Mouse (Mus musculus): ENCODE data around the gene Ttll9. TPM values are rescaled to one million over a fixed set of nuclear protein-coding genes. Genes with fewer than 3 reads are reported as not detected.

Ttll9 gene
- polyA plus RNA-seq, 1 experiment from 2014 or later: 1.1 TPM

GRCm38 (mm10) chr2:153036690-153037089, 74.4 kb downstream of the Ttll9 start:
- H3K4me2 ChIP-seq: no peak overlapping the region
- no peak for ATAC-seq (ENCODE audit: borderline replicate concordance, extremely low read depth, low FRiP score, low TSS enrichment)
- H3K4me1 ChIP-seq: peaks cover 4% of the 10 kb centered on the region
- H3K9ac ChIP-seq: no peak overlapping the region
- no peaks in the 10 kb centered on the region for H3K36me3 ChIP-seq
- peaks cover 31% of the 10 kb centered on the region for H3K27me3 ChIP-seq
- no peaks in the 10 kb centered on the region for H3K9me3 ChIP-seq
- H3K27ac ChIP-seq: no peak overlapping the region
- 25% methylated on average over 2 of the region's 2 CpGs for WGBS
- H3K4me3 ChIP-seq: no peak overlapping the region

GRCm38 (mm10) chr2:153043886-153044285, 81.6 kb downstream of the Ttll9 start:
- Histone ChIP-seq H3K36me3 (no peaks in the 10 kb centered on the region), H3K27ac (no peak overlapping the region), H3K4me1 (no peaks in the 10 kb centered on the region), H3K9ac (no peak overlapping the region), H3K9me3 (no peaks in the 10 kb centered on the region), H3K4me2 (no peak overlapping the region), H3K4me3 (no peak overlapping the region), H3K27me3 (no peaks in the 10 kb centered on the region; the same call in 1 of the 2 replicates)
- WGBS: 34% methylated on average over 3 of the region's 3 CpGs
- ATAC-seq (ENCODE audit: borderline replicate concordance, extremely low read depth, low FRiP score, low TSS enrichment): no peak

GRCm38 (mm10) chr2:153045884-153046299, 83.6 kb downstream of the Ttll9 start:
- H3K4me1 ChIP-seq: peaks cover 9% of the 10 kb centered on the region
- no peaks in the 10 kb centered on the region for H3K9me3 ChIP-seq
- no peaks in the 10 kb centered on the region for H3K36me3 ChIP-seq
- 24% methylated on average over 8 of the region's 8 CpGs for WGBS
- no peak overlapping the region for H3K4me2 ChIP-seq
- no peak overlapping the region for H3K27ac ChIP-seq
- no peak for ATAC-seq (ENCODE audit: borderline replicate concordance, extremely low read depth, low FRiP score, low TSS enrichment)
- no peak overlapping the region for H3K4me3 ChIP-seq
- H3K27me3 ChIP-seq: no peaks in the 10 kb centered on the region; the same call in 1 of the 2 replicates
- H3K9ac ChIP-seq: no peak overlapping the region

- ATAC-seq (ENCODE audit: borderline replicate concordance, extremely low read depth, low FRiP score, low TSS enrichment): no peak; the same call in 1 of the 2 replicates
- 32% methylated on average over 17 of the region's 17 CpGs for WGBS
- peaks cover 9% of the 10 kb centered on the region for H3K4me1 ChIP-seq
- H3K9ac ChIP-seq: no peak overlapping the region
- H3K9me3 ChIP-seq: no peaks in the 10 kb centered on the region
- H3K4me2 ChIP-seq: no peak overlapping the region
- peaks cover 21% of the 10 kb centered on the region for H3K27me3 ChIP-seq
- H3K27ac ChIP-seq: no peak overlapping the region
- H3K4me3 ChIP-seq: no peak overlapping the region
- no peaks in the 10 kb centered on the region for H3K36me3 ChIP-seq
Measured at GRCm38 (mm10) chr2:153047828-153048465, 85.7 kb downstream of the Ttll9 start.

GRCm38 (mm10) chr2:153049288-153049996, 87.2 kb downstream of the Ttll9 start:
- H3K4me1 ChIP-seq: peaks cover 9% of the 10 kb centered on the region
- no peak overlapping the region for H3K27ac ChIP-seq
- whole genome bisulfite sequencing: 27% methylated on average over 9 of the region's 9 CpGs
- peaks cover 34% of the 10 kb centered on the region for H3K27me3 ChIP-seq
- H3K4me3 ChIP-seq: no peak overlapping the region
- H3K9me3 ChIP-seq: no peaks in the 10 kb centered on the region
- H3K9ac ChIP-seq: no peak overlapping the region
- ATAC-seq (ENCODE audit: borderline replicate concordance, extremely low read depth, low FRiP score, low TSS enrichment): no peak
- H3K4me2 ChIP-seq: no peak overlapping the region
- no peaks in the 10 kb centered on the region for H3K36me3 ChIP-seq

- ATAC-seq (ENCODE audit: borderline replicate concordance, extremely low read depth, low FRiP score, low TSS enrichment): no peak
- Histone ChIP-seq H3K36me3 (no peaks in the 10 kb centered on the region), H3K4me2 (no peak overlapping the region), H3K4me1 (peaks cover 9% of the 10 kb centered on the region), H3K27me3 (peaks cover 36% of the 10 kb centered on the region), H3K27ac (no peak overlapping the region), H3K4me3 (no peak overlapping the region), H3K9me3 (no peaks in the 10 kb centered on the region), H3K9ac (no peak overlapping the region)
- 64% methylated on average over 4 of the region's 4 CpGs for WGBS
Measured at GRCm38 (mm10) chr2:153049997-153050358, 87.7 kb downstream of the Ttll9 start.

- Histone ChIP-seq H3K27ac (no peak overlapping the region), H3K4me3 (no peak overlapping the region), H3K4me2 (no peak overlapping the region), H3K9me3 (no peaks in the 10 kb centered on the region), H3K36me3 (no peaks in the 10 kb centered on the region), H3K9ac (no peak overlapping the region), H3K27me3 (peaks cover 36% of the 10 kb centered on the region), H3K4me1 (peaks cover 9% of the 10 kb centered on the region)
- ATAC-seq (ENCODE audit: borderline replicate concordance, extremely low read depth, low FRiP score, low TSS enrichment): no peak
- 70% methylated on average over 6 of the region's 6 CpGs for WGBS
Measured at GRCm38 (mm10) chr2:153051095-153051494, 88.8 kb downstream of the Ttll9 start.

- no peaks in the 10 kb centered on the region for H3K9me3 ChIP-seq
- H3K27ac ChIP-seq: no peak overlapping the region
- no peak for ATAC-seq (ENCODE audit: borderline replicate concordance, extremely low read depth, low FRiP score, low TSS enrichment)
- H3K4me2 ChIP-seq: no peak overlapping the region
- no peak overlapping the region for H3K4me3 ChIP-seq
- 70% methylated on average over 9 of the region's 9 CpGs for WGBS
- no peaks in the 10 kb centered on the region for H3K36me3 ChIP-seq
- H3K9ac ChIP-seq: no peak overlapping the region
- peaks cover 9% of the 10 kb centered on the region for H3K4me1 ChIP-seq
- H3K27me3 ChIP-seq: peaks cover 36% of the 10 kb centered on the region
Measured at GRCm38 (mm10) chr2:153051537-153051936, 89.3 kb downstream of the Ttll9 start.

GRCm38 (mm10) chr2:153052700-153053351, 90.5 kb downstream of the Ttll9 start:
- H3K27me3 ChIP-seq: peaks cover 36% of the 10 kb centered on the region
- no peaks in the 10 kb centered on the region for H3K9me3 ChIP-seq
- no peak for ATAC-seq (ENCODE audit: borderline replicate concordance, extremely low read depth, low FRiP score, low TSS enrichment)
- H3K27ac ChIP-seq: no peak overlapping the region
- H3K36me3 ChIP-seq: no peaks in the 10 kb centered on the region
- H3K4me2 ChIP-seq: no peak overlapping the region
- no peak overlapping the region for H3K9ac ChIP-seq
- no peak overlapping the region for H3K4me3 ChIP-seq
- peaks cover 9% of the 10 kb centered on the region for H3K4me1 ChIP-seq
- 9% methylated on average over 30 of the region's 30 CpGs for WGBS

GRCm38 (mm10) chr2:153053896-153054295, 91.6 kb downstream of the Ttll9 start:
- no peaks in the 10 kb centered on the region for H3K36me3 ChIP-seq
- H3K9ac ChIP-seq: no peak overlapping the region
- no peak overlapping the region for H3K4me2 ChIP-seq
- no peak overlapping the region for H3K4me3 ChIP-seq
- peaks cover 36% of the 10 kb centered on the region for H3K27me3 ChIP-seq
- ATAC-seq (ENCODE audit: borderline replicate concordance, extremely low read depth, low FRiP score, low TSS enrichment): no peak
- WGBS: 78% methylated on average over 8 of the region's 8 CpGs
- H3K4me1 ChIP-seq: peaks cover 9% of the 10 kb centered on the region
- H3K9me3 ChIP-seq: no peaks in the 10 kb centered on the region
- no peak overlapping the region for H3K27ac ChIP-seq

- peaks cover 36% of the 10 kb centered on the region for H3K27me3 ChIP-seq
Measured at GRCm38 (mm10) chr2:153055270-153055920, 93.1 kb downstream of the Ttll9 start.

More at GRCm38 (mm10) chr2:153055270-153055920, 93.1 kb downstream of the Ttll9 start:
- H3K4me1 ChIP-seq: no peaks in the 10 kb centered on the region
- H3K4me2 ChIP-seq: no peak overlapping the region
- ATAC-seq (ENCODE audit: borderline replicate concordance, extremely low read depth, low FRiP score, low TSS enrichment): no peak
- H3K27ac ChIP-seq: no peak overlapping the region
- H3K36me3 ChIP-seq: no peaks in the 10 kb centered on the region
- no peak overlapping the region for H3K4me3 ChIP-seq
- no peak overlapping the region for H3K9ac ChIP-seq
- 48% methylated on average over 6 of the region's 6 CpGs for WGBS
- no peaks in the 10 kb centered on the region for H3K9me3 ChIP-seq
